Comparison of ENCODE assay signal across 7 mouse cellular contexts in genomic region chr5:9073177-9073854, GRCm38 (mm10). TPM values are rescaled to one million over a fixed set of nuclear protein-coding genes. Genes with fewer than 3 reads are reported as not detected.
DNase-seq lines count a peak whose midpoint lies in the region; ATAC-seq and TF ChIP-seq lines count a peak whose summit lies in the region.

No protein-coding gene starts in this region.

- no peak for TF ChIP-seq EP300 in liver, postnatal 0 days (IDR thresholded peaks at IDR 0.05; ENCODE audit: low read depth)

- H3K4me3 ChIP-seq in liver, postnatal 0 days (ENCODE audit: low read depth, low read length) = no peak overlapping the region
- H3K4me3 ChIP-seq in liver, embryonic 12.5 days = no peak overlapping the region
- H3K4me3 ChIP-seq in forebrain, embryonic 14.5 days (ENCODE audit: low read depth, low read length) = no peak overlapping the region

- WGBS in liver, postnatal 0 days (ENCODE audit: insufficient replicate concordance) = 56% methylated on average over 5 of the region's 5 CpGs
- WGBS in liver, embryonic 12.5 days (ENCODE audit: insufficient replicate concordance) = 55% methylated on average over 5 of the region's 5 CpGs
- WGBS in forebrain, embryonic 14.5 days = 36% methylated on average over 5 of the region's 5 CpGs

- no peak overlapping the region for H3K27ac ChIP-seq in liver, postnatal 0 days (ENCODE audit: low read depth)
- H3K27ac ChIP-seq in liver, embryonic 12.5 days = no peak overlapping the region
- H3K27ac ChIP-seq in forebrain, embryonic 14.5 days (ENCODE audit: low read depth, low read length) = no peak overlapping the region

- no peaks in the 10 kb centered on the region for H3K9me3 ChIP-seq in liver, postnatal 0 days (ENCODE audit: low read length)
- H3K9me3 ChIP-seq in liver, embryonic 12.5 days (replicated peaks) = no peaks in the 10 kb centered on the region
- H3K9me3 ChIP-seq in forebrain, embryonic 14.5 days (replicated peaks; ENCODE audit: control insufficient read depth, low read length) = no peaks in the 10 kb centered on the region

- no peak overlapping the region for H3K4me2 ChIP-seq in liver, postnatal 0 days (ENCODE audit: low read depth, low read length)
- H3K4me2 ChIP-seq in liver, embryonic 12.5 days = no peak overlapping the region
- H3K4me2 ChIP-seq in forebrain, embryonic 14.5 days (ENCODE audit: low read length) = no peak overlapping the region

- H3K9ac ChIP-seq in liver, postnatal 0 days (replicated peaks) = no peak overlapping the region
- H3K9ac ChIP-seq in liver, embryonic 12.5 days = no peak overlapping the region
- no peak overlapping the region for H3K9ac ChIP-seq in forebrain, embryonic 14.5 days (ENCODE audit: low read length)

- no peaks in the 10 kb centered on the region for H3K4me1 ChIP-seq in liver, postnatal 0 days (ENCODE audit: insufficient read depth)
- no peaks in the 10 kb centered on the region for H3K4me1 ChIP-seq in liver, embryonic 12.5 days
- H3K4me1 ChIP-seq in forebrain, embryonic 14.5 days (ENCODE audit: control insufficient read depth, insufficient read depth, low read length) = no peaks in the 10 kb centered on the region

- no peaks in the 10 kb centered on the region for H3K27me3 ChIP-seq in liver, postnatal 0 days (ENCODE audit: insufficient read depth, low read length)
- H3K27me3 ChIP-seq in liver, embryonic 12.5 days (replicated peaks) = no peaks in the 10 kb centered on the region
- H3K27me3 ChIP-seq in forebrain, embryonic 14.5 days (replicated peaks; ENCODE audit: control insufficient read depth, insufficient read depth, low read length) = no peaks in the 10 kb centered on the region

- DNase-seq in liver, postnatal 0 days = no peak
- DNase-seq in ZHBTc4 (ENCODE audit: low read depth, low spot score) = peak; percentile 19
- DNase-seq in forebrain, embryonic 14.5 days (ENCODE audit: low spot score) = peak; percentile 57
- DNase-seq in lung, postnatal 14 days = peak; percentile 25
- no peak for DNase-seq in urinary bladder, adult 2 months (ENCODE audit: low spot score)
- no peak for DNase-seq in spleen, postnatal 14 days (ENCODE audit: low spot score in 2 of 2)

- peak; percentile 67 for TF ChIP-seq CTCF in liver, postnatal 0 days (IDR thresholded peaks at IDR 0.05; ENCODE audit: low read depth)

- H3K36me3 ChIP-seq in liver, postnatal 0 days (replicated peaks; ENCODE audit: insufficient read depth, low read length) = no peaks in the 10 kb centered on the region
- H3K36me3 ChIP-seq in liver, embryonic 12.5 days = no peaks in the 10 kb centered on the region
- H3K36me3 ChIP-seq in forebrain, embryonic 14.5 days (ENCODE audit: control insufficient read depth, insufficient read depth, low read length) = no peaks in the 10 kb centered on the region

- peak; percentile 31; the same call in 1 of the 2 replicates for ATAC-seq in liver, postnatal 0 days
- no peak for ATAC-seq in liver, embryonic 12.5 days
- ATAC-seq in forebrain, embryonic 14.5 days = peak; percentile 51

RNA-seq across cellular contexts. Expression of gene Tmem243, which starts 27.2 kb away (rescaled TPM):
- polyA plus RNA-seq in liver, postnatal 0 days (2015; fragmentation: Nextera tagmentation; extraction: Ambion mirVana) = 50.9 and 56.7 TPM in 2 replicates
- 12.3 and 13.0 TPM in 2 replicates for polyA plus RNA-seq in liver, embryonic 12.5 days (2016; fragmentation: Nextera tagmentation; extraction: Ambion mirVana)
- polyA plus RNA-seq in forebrain, embryonic 14.5 days (2014; fragmentation: Nextera tagmentation; extraction: Ambion mirVana) = 11.2 and 14.2 TPM in 2 replicates
- 24.8 and 28.8 TPM in 2 replicates for polyA plus RNA-seq in urinary bladder, adult 2 months (2012; rRNA removed)

Comparison
In these comparisons a context has a peak if more than half of its experiments do, and no peak if none do; other contexts are left out.
1. DNase-seq: peak in ZHBTc4 (single experiment), forebrain, embryonic 14.5 days (single experiment) and lung, postnatal 14 days (single experiment); none in liver, postnatal 0 days (single experiment), urinary bladder, adult 2 months (single experiment) and spleen, postnatal 14 days (0 of 2).